Comparison of ENCODE assay signal across 22 mouse cellular contexts in genomic region chr5:8455565-8455964, GRCm38 (mm10).
"Had no signal": no experiment of that assay in that cellular context is flagged by ENCODE, and none has a peak within 500 bp of the region (broad histone marks: within the 10 kb centered on the region; RNA-seq: fewer than 3 reads in every experiment).

No protein-coding gene starts in this region.

- H3K9ac ChIP-seq: limb, embryonic 13.5 days; liver, embryonic 13.5 days; midbrain, embryonic 13.5 days had no signal

- H3K4me1 ChIP-seq: limb, embryonic 10.5 days; limb, embryonic 13.5 days; liver, embryonic 13.5 days; midbrain, embryonic 10.5 days; midbrain, embryonic 13.5 days had no signal

- H3K27me3 ChIP-seq: limb, embryonic 13.5 days; liver, embryonic 13.5 days; megakaryocyte, embryonic 14.5 days; midbrain, embryonic 13.5 days had no signal

- H3K27ac ChIP-seq: kidney, postnatal 0 days; layer of hippocampus, adult 2 months; limb, embryonic 10.5 days; limb, embryonic 13.5 days; liver, embryonic 13.5 days; macrophage; midbrain, embryonic 10.5 days; midbrain, embryonic 13.5 days had no signal

- H3K4me2 ChIP-seq: limb, embryonic 13.5 days; liver, embryonic 13.5 days; midbrain, embryonic 13.5 days had no signal

- ATAC-seq: midbrain, embryonic 13.5 days; midbrain, embryonic 16.5 days had no signal

- H3K9me3 ChIP-seq: limb, embryonic 10.5 days; limb, embryonic 13.5 days; liver, embryonic 13.5 days; megakaryocyte, embryonic 14.5 days; midbrain, embryonic 10.5 days; midbrain, embryonic 13.5 days had no signal

- H3K4me3 ChIP-seq: layer of hippocampus, adult 2 months; limb, embryonic 10.5 days; limb, embryonic 13.5 days; liver, embryonic 13.5 days; megakaryocyte, embryonic 14.5 days; midbrain, embryonic 10.5 days; midbrain, embryonic 13.5 days; myocyte had no signal

- DNase-seq: kidney, adult 18-20 months; kidney, adult 9 months; kidney, postnatal 25 days; layer of hippocampus, adult 9-11 months; liver; liver, embryonic 13.5 days; lung, adult 2 months; right cerebral cortex, adult 18-20 months; right cerebral cortex, postnatal 14 days; right cerebral cortex, postnatal 4 days; thymus, adult 18-20 months; thymus, postnatal 36 days had no signal
